Mouse (Mus musculus) adrenal gland, postnatal 0 days (tissue): ENCODE results near the gene Zfp326. TPM values are rescaled to one million over a fixed set of nuclear protein-coding genes. Genes with fewer than 3 reads are reported as not detected.

Experiments
- polyA plus RNA-seq: library from polyadenylated mRNA; unstranded; fragments of >200 nt; fragmentation: Nextera tagmentation; extraction: Ambion mirVana; gene quantifications from 2 replicates; pipeline ENCODE4 v1.2.1, GENCODE M21; 2015

The Zfp326 gene
- polyA plus RNA-seq = 20.0 and 28.6 TPM in 2 replicates

GRCm38 (mm10) chr5:105876068-105876924 lies at the start of gene Zfp326:
Gene Zfp326 (plus strand): TSS chr5:105876565.

Other genes starting within 250 kb of the Zfp326 start
- 23.2 and 41.8 TPM in 2 replicates for gene Lrrc8d, start 176.6 kb upstream of the Zfp326 start, polyA plus RNA-seq